Mouse (Mus musculus): ENCODE measurements around the gene Pif1.

GRCm38 (mm10) chr9:65587573-65588358 lies 806 bp downstream of the Pif1 start:
- TF ChIP-seq CTCF (conservative IDR thresholded peaks at IDR 0.05; ENCODE audit: insufficient read depth, insufficient read length, low read depth, low read length) (no peak), POLR2A (IDR thresholded peaks at IDR 0.05; ENCODE audit: low read depth, low read length) (no peak)
